Mouse (Mus musculus) olfactory bulb, adult 2 months (tissue): ENCODE measurements at regions not wholly inside any gene's neighbourhood (a gene's known extent, or its start where the extent isn't known, plus 50 kb on each side); places are given as distances from the start of the nearest gene placed in this dataset.

Source experiments
- CTCF ChIP-seq: fragments of 200-500 bp; IDR thresholded peaks from 2 replicates; pipeline ENCODE4 v1.5.1; 2012; ENCODE audit warnings: low read depth, mild to moderate bottlenecking, low read length, moderate library complexity; ENCODE audit not compliant: insufficient read depth
- POLR2A ChIP-seq: fragments of 200-500 bp; IDR thresholded peaks from 2 replicates; pipeline ENCODE4 v1.6.1; 2012; ENCODE audit warnings: mild to moderate bottlenecking, low read depth, low read length, moderate library complexity; ENCODE audit not compliant: insufficient read depth

- TF ChIP-seq POLR2A (no peak), CTCF (no peak)
Measured at GRCm38 (mm10) chr1:159034952-159035351, 54.7 kb upstream of the Pappa2 start.
